Mouse (Mus musculus) cerebellum, postnatal 36 days (tissue): ENCODE measurements around the gene Supt3.

Source experiments
- DNase-seq, 2 experiments: peaks; one replicate each; pipeline ENCODE4 v3.0.0; 2021 to 2022; ENCODE audit warnings: mixed read lengths in 2 of 2

Gene Supt3

GRCm38 (mm10) chr17:45063776-45064175 is 286.8 kb downstream of the Supt3 start:
- DNase-seq: no peak

GRCm38 (mm10) chr17:45065465-45065864 is 288.5 kb downstream of the Supt3 start:
- no peak for DNase-seq

GRCm38 (mm10) chr17:45067441-45067840 is 290.5 kb downstream of the Supt3 start:
- DNase-seq: no peak

- no peak for DNase-seq
Observed at GRCm38 (mm10) chr17:45068321-45068720, 291.4 kb downstream of the Supt3 start.

- no peak for DNase-seq
Observed at GRCm38 (mm10) chr17:45072495-45073347, 295.8 kb downstream of the Supt3 start.

- DNase-seq: no peak
Observed at GRCm38 (mm10) chr17:45073348-45073634, 296.3 kb downstream of the Supt3 start.

- no peak for DNase-seq
Observed at GRCm38 (mm10) chr17:45073779-45074178, 296.8 kb downstream of the Supt3 start.

GRCm38 (mm10) chr17:45076951-45077350 is 300.0 kb downstream of the Supt3 start:
- DNase-seq: no peak

- DNase-seq: no peak
Observed at GRCm38 (mm10) chr17:45077921-45078640, 301.1 kb downstream of the Supt3 start.

- DNase-seq: no peak
Observed at GRCm38 (mm10) chr17:45081521-45081920, 304.6 kb downstream of the Supt3 start.

GRCm38 (mm10) chr17:45081955-45082475 is 305.1 kb downstream of the Supt3 start:
- no peak for DNase-seq

- no peak for DNase-seq
Observed at GRCm38 (mm10) chr17:45086361-45086760, 309.4 kb downstream of the Supt3 start.

- DNase-seq: no peak
Observed at GRCm38 (mm10) chr17:45087022-45087421, 310.1 kb downstream of the Supt3 start.

- DNase-seq: no peak
Observed at GRCm38 (mm10) chr17:45101064-45101463, 324.1 kb downstream of the Supt3 start.

- DNase-seq: no peak
Observed at GRCm38 (mm10) chr17:45115386-45115785, 338.4 kb downstream of the Supt3 start.

GRCm38 (mm10) chr17:45118565-45119471 is 341.9 kb downstream of the Supt3 start:
- DNase-seq: no peak

- no peak for DNase-seq
Observed at GRCm38 (mm10) chr17:45119609-45120201, 342.8 kb downstream of the Supt3 start.

- DNase-seq: no peak
Observed at GRCm38 (mm10) chr17:45123856-45124255, 346.9 kb downstream of the Supt3 start.

GRCm38 (mm10) chr17:45128611-45129010 is 351.7 kb downstream of the Supt3 start:
- DNase-seq: no peak

GRCm38 (mm10) chr17:45133501-45134400 is 356.8 kb downstream of the Supt3 start:
- no peak for DNase-seq

- DNase-seq: no peak
Observed at GRCm38 (mm10) chr17:45136491-45136890, 359.5 kb downstream of the Supt3 start.
